Mouse (Mus musculus): ENCODE data around the gene Hbp1.

- TF ChIP-seq GATA1 (IDR thresholded peaks at IDR 0.05; ENCODE audit: low read length) (no peak), TAL1 (IDR thresholded peaks at IDR 0.05; ENCODE audit: low read length) (no peak)
Measured at GRCm38 (mm10) chr12:31890685-31891084, 59.6 kb downstream of the Hbp1 start.

Data from erythroblast, embryonic 14.5 days (primary cell).